Mouse (Mus musculus) ES-E14 (cell line): ENCODE measurements at regions not wholly inside any gene's neighbourhood (a gene's known extent, or its start where the extent isn't known, plus 50 kb on each side); places are given as distances from the start of the nearest gene placed in this dataset.

Experiments used
- DNase-seq: peaks from one replicate; pipeline ENCODE4 v3.0.0-alpha.2; 2013; ENCODE audit warnings: low read depth, low spot score
- H3K27ac ChIP-seq: 2 replicates; pipeline ENCODE4 v1.5.1; 2012; ENCODE audit warnings: low read depth, mild to moderate bottlenecking, low read length, moderate library complexity, mixed read lengths; ENCODE audit not compliant: poor library complexity, insufficient read depth, severe bottlenecking
- H3K36me3 ChIP-seq: 2 replicates; pipeline ENCODE4 v1.6.1; 2012; ENCODE audit warnings: mild to moderate bottlenecking, low read length, moderate library complexity, mixed read lengths; ENCODE audit not compliant: control insufficient read depth, poor library complexity, insufficient read depth, severe bottlenecking
- H3K4me1 ChIP-seq, 2 experiments: fragments of 150-350 bp in 1 of 2; sonication (generic) in 1 of 2; 2 replicates each; pipeline ENCODE4 v1.6.1; 2012; ENCODE audit warnings: low read length in 2 of 2, mild to moderate bottlenecking in 1 of 2, mixed read lengths in 1 of 2; ENCODE audit not compliant: control insufficient read depth in 2 of 2, insufficient read depth in 2 of 2, poor library complexity in 1 of 2
- H3K4me3 ChIP-seq, 2 experiments: fragments of 150-350 bp in 1 of 2; sonication (generic) in 1 of 2; 2 replicates each; pipeline ENCODE4 v1.5.1; 2012; ENCODE audit warnings: low read length in 2 of 2, low read depth in 1 of 2, mild to moderate bottlenecking in 1 of 2, mixed read lengths in 1 of 2; ENCODE audit not compliant: insufficient read depth in 1 of 2, poor library complexity in 1 of 2, severe bottlenecking in 1 of 2
- H3K9ac ChIP-seq: 2 replicates; pipeline ENCODE4 v1.6.1; 2012; ENCODE audit warnings: low read depth, mild to moderate bottlenecking, low read length, mixed read lengths; ENCODE audit not compliant: poor library complexity, insufficient read depth, severe bottlenecking
- H3K9me3 ChIP-seq: fragments of 150-350 bp; sonication (generic); 2 replicates; pipeline ENCODE4 v1.6.1; 2012; ENCODE audit warnings: low read depth, mild to moderate bottlenecking, low read length; ENCODE audit not compliant: control insufficient read depth, insufficient read depth
- CHD2 ChIP-seq: IDR thresholded peaks from 2 replicates; pipeline ENCODE4 v1.6.1; 2014; ENCODE audit warnings: mild to moderate bottlenecking, low read depth, low read length, inconsistent platforms
- HCFC1 ChIP-seq: IDR thresholded peaks from 2 replicates; pipeline ENCODE4 v1.6.1; 2012; ENCODE audit warnings: low read length, inconsistent platforms, borderline replicate concordance; ENCODE audit not compliant: insufficient read depth
- MAFK ChIP-seq: IDR thresholded peaks from 2 replicates; pipeline ENCODE4 v1.6.1; 2014; ENCODE audit warnings: mild to moderate bottlenecking, low read depth, low read length, inconsistent platforms; ENCODE audit not compliant: insufficient read depth
- ZC3H11A ChIP-seq: IDR thresholded peaks from 2 replicates; pipeline ENCODE4 v1.6.1; 2012; ENCODE audit warnings: low read depth, mild to moderate bottlenecking, inconsistent platforms, low read length, borderline replicate concordance
- ZNF384 ChIP-seq: IDR thresholded peaks from 2 replicates; pipeline ENCODE4 v1.6.1; 2012; ENCODE audit warnings: low read depth, low read length, inconsistent platforms
- in situ Hi-C, 2 experiments: fragments of 600-800 bp; cut with MboI; formaldehyde crosslinking; loops; one replicate each; pipeline ENCODE4 v1.15.1; 2025; ENCODE audit warnings: low sequenced_read_pairs in 2 of 2, inconsistent platforms in 1 of 2; ENCODE audit not compliant: unreplicated experiment in 2 of 2

DNA sequence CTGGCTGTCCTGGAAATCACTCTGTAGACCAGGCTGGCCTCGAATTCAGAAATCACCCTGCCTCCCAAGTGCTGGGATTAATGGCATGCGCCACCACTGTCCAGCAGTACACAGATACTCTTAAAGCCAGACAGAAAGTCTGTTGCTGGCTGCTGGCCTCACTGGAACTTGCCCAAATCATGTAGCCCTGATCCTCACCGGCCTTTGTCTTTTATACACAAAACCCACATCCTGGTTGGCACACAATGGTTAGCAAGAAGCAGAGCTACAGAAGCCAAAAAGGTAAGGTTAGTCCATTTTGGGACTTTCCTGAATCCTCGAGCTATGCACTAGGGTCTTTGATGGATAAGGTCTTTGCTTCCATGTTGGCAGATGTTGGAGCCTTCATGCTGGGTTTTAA, 157.2 kb upstream of the Trim24 start:
- TF ChIP-seq MAFK: no peak
- TF ChIP-seq HCFC1: no peak
- TF ChIP-seq CHD2: no peak
- TF ChIP-seq ZC3H11A: no peak
- TF ChIP-seq ZNF384: no peak
- in situ Hi-C loops: no loop called here
- DNase-seq: no peak

GRCm38 (mm10) chr6:37714223-37714928, 156.2 kb upstream of the Trim24 start:
- Histone ChIP-seq H3K36me3 (no peaks in the 10 kb centered on the region), H3K27ac (no peak overlapping the region), H3K9ac (no peak overlapping the region), H3K9me3 (no peaks in the 10 kb centered on the region), H3K4me1 (peaks cover 0 to 3% of the 10 kb centered on the region in 2 experiments; a peak in 2 of 4 replicates), H3K4me3 (no peak overlapping the region)
- TF ChIP-seq ZNF384 (no peak), ZC3H11A (no peak), MAFK (no peak), CHD2 (no peak), HCFC1 (no peak)
- in situ Hi-C loops: no loop called here
- no peak for DNase-seq

More for the DNA sequence above, 157.2 kb upstream of the Trim24 start:
- Histone ChIP-seq H3K4me3 (no peak overlapping the region), H3K27ac (no peak overlapping the region), H3K9ac (no peak overlapping the region), H3K9me3 (no peaks in the 10 kb centered on the region), H3K36me3 (no peaks in the 10 kb centered on the region), H3K4me1 (peaks cover 0 to 3% of the 10 kb centered on the region in 2 experiments; a peak in 2 of 4 replicates)

DNA sequence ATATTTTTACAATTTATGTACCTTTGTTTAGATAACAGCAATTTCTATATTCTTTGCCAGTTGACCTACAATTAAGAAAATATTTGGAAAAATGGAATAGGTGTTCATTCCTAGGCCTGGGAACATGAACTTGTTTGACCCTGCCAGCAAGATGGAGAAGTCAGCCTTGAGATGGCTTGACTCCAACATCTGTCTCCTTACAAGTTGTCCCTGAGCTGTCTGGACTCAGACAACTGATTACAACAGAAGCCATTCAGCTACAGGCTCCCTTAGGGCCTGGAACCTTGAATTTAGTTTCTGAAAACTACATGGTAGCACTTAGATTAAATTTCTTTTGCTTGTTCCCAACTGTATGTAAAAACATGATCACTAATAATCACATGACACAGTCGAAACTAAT, 148.9 kb upstream of the Trim24 start:
- DNase-seq: no peak
- Histone ChIP-seq H3K4me3 (no peak overlapping the region), H3K9ac (no peak overlapping the region), H3K4me1 (no peaks in the 10 kb centered on the region), H3K27ac (no peak overlapping the region), H3K9me3 (no peaks in the 10 kb centered on the region), H3K36me3 (no peaks in the 10 kb centered on the region)
- in situ Hi-C loops: no loop called here
- TF ChIP-seq MAFK (no peak), ZC3H11A (no peak), ZNF384 (no peak), CHD2 (no peak), HCFC1 (no peak)

- no peak overlapping the region for H3K4me3 ChIP-seq
- no peak for DNase-seq
- no peaks in the 10 kb centered on the region for H3K36me3 ChIP-seq
- no peaks in the 10 kb centered on the region for H3K4me1 ChIP-seq
- H3K9ac ChIP-seq: no peak overlapping the region
- no peak for TF ChIP-seq ZNF384
- TF ChIP-seq MAFK: no peak
- in situ Hi-C loops: no loop called here
- H3K9me3 ChIP-seq: no peaks in the 10 kb centered on the region
- no peak overlapping the region for H3K27ac ChIP-seq
Observed at GRCm38 (mm10) chr6:37723337-37723736, 147.3 kb upstream of the Trim24 start.

GRCm38 (mm10) chr6:37724240-37724639, 146.4 kb upstream of the Trim24 start:
- no peaks in the 10 kb centered on the region for H3K9me3 ChIP-seq
- no peak for TF ChIP-seq ZNF384
- no peak for TF ChIP-seq HCFC1
- no peak for TF ChIP-seq CHD2
- TF ChIP-seq ZC3H11A: no peak
- no peak for TF ChIP-seq MAFK
- no peak overlapping the region for H3K9ac ChIP-seq
- no peaks in the 10 kb centered on the region for H3K4me1 ChIP-seq
- in situ Hi-C loops: no loop called here
- H3K4me3 ChIP-seq: no peak overlapping the region
- no peaks in the 10 kb centered on the region for H3K36me3 ChIP-seq
- no peak overlapping the region for H3K27ac ChIP-seq
- DNase-seq: no peak
